Mouse (Mus musculus): ENCODE data around the gene Lpp. TPM values are rescaled to one million over a fixed set of nuclear protein-coding genes. Genes with fewer than 3 reads are reported as not detected.

The Lpp gene
- polyA plus RNA-seq, 1 experiment from 2014 or later = 4.8 TPM

GRCm38 (mm10) chr16:24598567-24598966, 205.3 kb downstream of the Lpp start:
- Histone ChIP-seq H3K9ac (ENCODE audit: low read length) (no peak overlapping the region), H3K4me3 (ENCODE audit: low read depth, low read length) (no peak overlapping the region), H3K4me1 (ENCODE audit: control insufficient read depth, insufficient read depth, low read length) (no peaks in the 10 kb centered on the region), H3K9me3 (replicated peaks; ENCODE audit: control insufficient read depth, low read length) (no peaks in the 10 kb centered on the region), H3K4me2 (ENCODE audit: low read length) (no peak overlapping the region), H3K36me3 (ENCODE audit: control insufficient read depth, insufficient read depth, low read length) (no peaks in the 10 kb centered on the region), H3K27ac (ENCODE audit: low read depth, low read length) (no peak overlapping the region), H3K27me3 (replicated peaks; ENCODE audit: control insufficient read depth, insufficient read depth, low read length) (no peaks in the 10 kb centered on the region)
- ATAC-seq (no peak), DNase-seq (ENCODE audit: low spot score) (no peak)
- WGBS = 81% methylated on average over 7 of the region's 7 CpGs

GRCm38 (mm10) chr16:24599766-24600165, 206.5 kb downstream of the Lpp start:
- H3K27me3 ChIP-seq (replicated peaks; ENCODE audit: control insufficient read depth, insufficient read depth, low read length) = no peaks in the 10 kb centered on the region
- no peaks in the 10 kb centered on the region for H3K36me3 ChIP-seq (ENCODE audit: control insufficient read depth, insufficient read depth, low read length)
- no peak overlapping the region for H3K4me3 ChIP-seq (ENCODE audit: low read depth, low read length)
- no peaks in the 10 kb centered on the region for H3K4me1 ChIP-seq (ENCODE audit: control insufficient read depth, insufficient read depth, low read length)
- WGBS = 81% methylated on average over 7 of the region's 7 CpGs
- no peak overlapping the region for H3K9ac ChIP-seq (ENCODE audit: low read length)
- no peak overlapping the region for H3K4me2 ChIP-seq (ENCODE audit: low read length)
- ATAC-seq (no peak), DNase-seq (ENCODE audit: low spot score) (no peak)
- no peaks in the 10 kb centered on the region for H3K9me3 ChIP-seq (replicated peaks; ENCODE audit: control insufficient read depth, low read length)
- H3K27ac ChIP-seq (ENCODE audit: low read depth, low read length) = no peak overlapping the region

GRCm38 (mm10) chr16:24600260-24600948, 207.1 kb downstream of the Lpp start:
- no peak for ATAC-seq
- peak; percentile 8 for DNase-seq (ENCODE audit: low spot score)
- 83% methylated on average over 14 of the region's 14 CpGs for WGBS

GRCm38 (mm10) chr16:24603342-24603741, 210.0 kb downstream of the Lpp start:
- Histone ChIP-seq H3K4me1 (ENCODE audit: control insufficient read depth, insufficient read depth, low read length) (peaks cover 3% of the 10 kb centered on the region; the same call in 1 of the 2 replicates), H3K4me3 (ENCODE audit: low read depth, low read length) (no peak overlapping the region), H3K9me3 (replicated peaks; ENCODE audit: control insufficient read depth, low read length) (no peaks in the 10 kb centered on the region), H3K27ac (ENCODE audit: low read depth, low read length) (no peak overlapping the region), H3K36me3 (ENCODE audit: control insufficient read depth, insufficient read depth, low read length) (no peaks in the 10 kb centered on the region), H3K27me3 (replicated peaks; ENCODE audit: control insufficient read depth, insufficient read depth, low read length) (no peaks in the 10 kb centered on the region), H3K9ac (ENCODE audit: low read length) (no peak overlapping the region), H3K4me2 (ENCODE audit: low read length) (no peak overlapping the region)
- ATAC-seq (no peak), DNase-seq (ENCODE audit: low spot score) (no peak)
- WGBS = 97% methylated on average over 4 of the region's 4 CpGs

More at GRCm38 (mm10) chr16:24600260-24600948, 207.1 kb downstream of the Lpp start:
- Histone ChIP-seq H3K4me3 (ENCODE audit: low read depth, low read length) (no peak overlapping the region), H3K27me3 (replicated peaks; ENCODE audit: control insufficient read depth, insufficient read depth, low read length) (no peaks in the 10 kb centered on the region), H3K4me1 (ENCODE audit: control insufficient read depth, insufficient read depth, low read length) (no peaks in the 10 kb centered on the region), H3K9me3 (replicated peaks; ENCODE audit: control insufficient read depth, low read length) (no peaks in the 10 kb centered on the region), H3K9ac (ENCODE audit: low read length) (no peak overlapping the region), H3K27ac (ENCODE audit: low read depth, low read length) (no peak overlapping the region), H3K36me3 (ENCODE audit: control insufficient read depth, insufficient read depth, low read length) (no peaks in the 10 kb centered on the region), H3K4me2 (ENCODE audit: low read length) (no peak overlapping the region)

GRCm38 (mm10) chr16:24607896-24608457, 214.7 kb downstream of the Lpp start:
- Histone ChIP-seq H3K9me3 (replicated peaks; ENCODE audit: control insufficient read depth, low read length) (no peaks in the 10 kb centered on the region), H3K27me3 (replicated peaks; ENCODE audit: control insufficient read depth, insufficient read depth, low read length) (no peaks in the 10 kb centered on the region), H3K4me1 (ENCODE audit: control insufficient read depth, insufficient read depth, low read length) (peaks cover 3% of the 10 kb centered on the region; the same call in 1 of the 2 replicates), H3K4me2 (ENCODE audit: low read length) (no peak overlapping the region), H3K4me3 (ENCODE audit: low read depth, low read length) (no peak overlapping the region), H3K36me3 (ENCODE audit: control insufficient read depth, insufficient read depth, low read length) (no peaks in the 10 kb centered on the region), H3K9ac (ENCODE audit: low read length) (no peak overlapping the region), H3K27ac (ENCODE audit: low read depth, low read length) (0 out of 2 replicates have a peak overlapping the region, but pooled peaks have one; percentile 5)
- peak; percentile 63; the same call in 1 of the 2 replicates for ATAC-seq
- 68% methylated on average over 8 of the region's 8 CpGs for WGBS
- peak; percentile 59 for DNase-seq (ENCODE audit: low spot score)

GRCm38 (mm10) chr16:24619458-24619857, 226.2 kb downstream of the Lpp start:
- Histone ChIP-seq H3K9ac (ENCODE audit: low read length) (no peak overlapping the region), H3K27ac (ENCODE audit: low read depth, low read length) (no peak overlapping the region), H3K9me3 (replicated peaks; ENCODE audit: control insufficient read depth, low read length) (no peaks in the 10 kb centered on the region), H3K4me1 (ENCODE audit: control insufficient read depth, insufficient read depth, low read length) (no peaks in the 10 kb centered on the region), H3K27me3 (replicated peaks; ENCODE audit: control insufficient read depth, insufficient read depth, low read length) (no peaks in the 10 kb centered on the region), H3K4me3 (ENCODE audit: low read depth, low read length) (no peak overlapping the region), H3K36me3 (ENCODE audit: control insufficient read depth, insufficient read depth, low read length) (no peaks in the 10 kb centered on the region), H3K4me2 (ENCODE audit: low read length) (no peak overlapping the region)
- ATAC-seq (no peak), DNase-seq (ENCODE audit: low spot score) (no peak)
- WGBS = 89% methylated on average over 6 of the region's 6 CpGs

GRCm38 (mm10) chr16:24620021-24620420, 226.7 kb downstream of the Lpp start:
- Histone ChIP-seq H3K4me1 (ENCODE audit: control insufficient read depth, insufficient read depth, low read length) (no peaks in the 10 kb centered on the region), H3K27ac (ENCODE audit: low read depth, low read length) (no peak overlapping the region), H3K9ac (ENCODE audit: low read length) (no peak overlapping the region), H3K27me3 (replicated peaks; ENCODE audit: control insufficient read depth, insufficient read depth, low read length) (no peaks in the 10 kb centered on the region), H3K4me3 (ENCODE audit: low read depth, low read length) (no peak overlapping the region), H3K4me2 (ENCODE audit: low read length) (no peak overlapping the region), H3K36me3 (ENCODE audit: control insufficient read depth, insufficient read depth, low read length) (no peaks in the 10 kb centered on the region), H3K9me3 (replicated peaks; ENCODE audit: control insufficient read depth, low read length) (no peaks in the 10 kb centered on the region)
- ATAC-seq (no peak), DNase-seq (ENCODE audit: low spot score) (no peak)
- 92% methylated on average over 3 of the region's 3 CpGs for WGBS

- 56% methylated on average over 3 of the region's 3 CpGs for WGBS
- ATAC-seq = no peak
Measured at GRCm38 (mm10) chr16:24622226-24623194, 229.2 kb downstream of the Lpp start.

More at GRCm38 (mm10) chr16:24622226-24623194, 229.2 kb downstream of the Lpp start:
- H3K4me1 ChIP-seq (ENCODE audit: control insufficient read depth, insufficient read depth, low read length) = no peaks in the 10 kb centered on the region
- no peaks in the 10 kb centered on the region for H3K9me3 ChIP-seq (replicated peaks; ENCODE audit: control insufficient read depth, low read length)
- no peak overlapping the region for H3K4me3 ChIP-seq (ENCODE audit: low read depth, low read length)
- peak; percentile 16 for DNase-seq (ENCODE audit: low spot score)
- no peaks in the 10 kb centered on the region for H3K36me3 ChIP-seq (ENCODE audit: control insufficient read depth, insufficient read depth, low read length)
- no peak overlapping the region for H3K27ac ChIP-seq (ENCODE audit: low read depth, low read length)
- H3K27me3 ChIP-seq (replicated peaks; ENCODE audit: control insufficient read depth, insufficient read depth, low read length) = no peaks in the 10 kb centered on the region
- no peak overlapping the region for H3K4me2 ChIP-seq (ENCODE audit: low read length)
- no peak overlapping the region for H3K9ac ChIP-seq (ENCODE audit: low read length)
